Mouse (Mus musculus) midbrain, postnatal 0 days (tissue): ENCODE measurements around the gene Kctd5. TPM values are rescaled to one million over a fixed set of nuclear protein-coding genes. Genes with fewer than 3 reads are reported as not detected.

Source experiments
- ATAC-seq: fragments of 200-750 bp; cut with Nextera tagmentation; 2 replicates; pipeline ENCODE4 v1.8.0; 2017; ENCODE audit warnings: moderate number of reproducible peaks, mild to moderate bottlenecking, moderate TSS enrichment, moderate library complexity; ENCODE audit not compliant: low FRiP score
- DNase-seq: peaks from one replicate; pipeline ENCODE4 v3.0.0-alpha.2; 2015; ENCODE audit warnings: low spot score
- H3K27ac ChIP-seq: fragments of 300-500 bp; sonication (generic); 2 replicates; pipeline ENCODE4 v1.5.1; 2014; ENCODE audit warnings: low read depth, mild to moderate bottlenecking, low read length, mixed read lengths
- H3K27me3 ChIP-seq: fragments of 300-500 bp; sonication (generic); 2 replicates; pipeline ENCODE4 v1.6.1; 2014; ENCODE audit warnings: low read length, control low read depth, mixed read lengths; ENCODE audit not compliant: insufficient read depth
- H3K36me3 ChIP-seq: fragments of 300-500 bp; sonication (generic); 2 replicates; pipeline ENCODE4 v1.6.1; 2014; ENCODE audit warnings: low read length, control low read depth, mixed read lengths; ENCODE audit not compliant: insufficient read depth
- H3K4me1 ChIP-seq: fragments of 300-500 bp; sonication (generic); 2 replicates; pipeline ENCODE4 v1.6.1; 2014; ENCODE audit warnings: mild to moderate bottlenecking, control low read depth, antibody characterized with exemption, low read length, mixed read lengths; ENCODE audit not compliant: insufficient read depth
- H3K4me2 ChIP-seq: fragments of 300-500 bp; sonication (generic); 2 replicates; pipeline ENCODE4 v1.6.1; 2014; ENCODE audit warnings: low read depth, mild to moderate bottlenecking, low read length, mixed read lengths; ENCODE audit not compliant: poor library complexity, severe bottlenecking
- H3K4me3 ChIP-seq: fragments of 300-500 bp; sonication (generic); 2 replicates; pipeline ENCODE4 v1.5.1; 2014; ENCODE audit warnings: low read depth, mild to moderate bottlenecking, low read length, moderate library complexity
- H3K9ac ChIP-seq: fragments of 300-500 bp; sonication (generic); replicated peaks from 2 replicates; pipeline ENCODE4 v1.6.1; 2014; ENCODE audit warnings: mild to moderate bottlenecking, low read length, moderate library complexity, mixed read lengths; ENCODE audit not compliant: poor library complexity, severe bottlenecking
- H3K9me3 ChIP-seq: fragments of 300-500 bp; sonication (generic); 2 replicates; pipeline ENCODE4 v1.6.1; 2016; ENCODE audit warnings: low read length, control low read depth
- CTCF ChIP-seq: IDR thresholded peaks from 2 replicates; pipeline ENCODE4 v1.5.1; 2016; ENCODE audit warnings: antibody characterized with exemption, mild to moderate bottlenecking
- WGBS: fragments of 180-500 bp; shearing (Covaris S2); extraction: QIAGEN DNeasy Blood & Tissue Kit; methylation state at CpG from one replicate; pipeline ENCODE4 v1.1.7; 2014; 5-methylcytosine and 5-hydroxymethylcytosine counted together
- polyA plus RNA-seq: library from polyadenylated mRNA; unstranded; fragments of >200 nt; fragmentation: Nextera tagmentation; extraction: Ambion mirVana; gene quantifications from 2 replicates; pipeline ENCODE4 v1.2.1, GENCODE M21; 2015
- total RNA-seq: library from RNA; depleted of rRNA; stranded (reverse); fragments of >200 nt; gene quantifications from 2 replicates; pipeline ENCODE4 v1.2.3, GENCODE M21; 2014

The Kctd5 gene
- total and polyA plus RNA-seq, 2 experiments from 2014 or later, result 81.3 to 99.8 TPM

DNA sequence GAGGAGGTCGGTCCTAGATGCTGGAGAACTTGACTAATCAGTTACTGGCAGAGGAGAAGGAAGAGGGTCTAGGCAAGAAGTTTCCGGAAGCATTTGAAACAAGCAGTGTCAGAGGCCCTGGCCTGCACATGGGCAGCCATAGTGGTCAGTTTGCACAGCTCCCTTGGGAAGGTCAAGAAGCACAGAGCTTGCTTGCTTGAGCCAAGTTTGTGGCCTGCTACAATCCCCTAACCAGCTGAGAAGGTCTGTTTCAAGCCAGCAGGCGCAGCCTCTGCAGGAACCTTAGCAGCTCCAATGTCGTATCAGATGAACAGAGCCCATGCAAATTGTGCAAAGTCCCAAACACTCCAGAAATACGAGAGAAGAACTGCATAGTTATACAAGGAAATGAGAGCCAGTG, 25.2 kb downstream of the Kctd5 start:
- H3K9ac ChIP-seq, result no peak overlapping the region
- DNase-seq (no peak), ATAC-seq (no peak)
- H3K4me3 ChIP-seq, result no peak overlapping the region
- no peaks in the 10 kb centered on the region for H3K27me3 ChIP-seq
- TF ChIP-seq CTCF, result no peak
- WGBS, result 91% methylated on average over 5 of the region's 5 CpGs
- no peak overlapping the region for H3K4me2 ChIP-seq
- H3K36me3 ChIP-seq, result peaks cover 47% of the 10 kb centered on the region
- H3K27ac ChIP-seq, result no peak overlapping the region
- H3K4me1 ChIP-seq, result no peaks in the 10 kb centered on the region
- H3K9me3 ChIP-seq, result no peaks in the 10 kb centered on the region

GRCm38 (mm10) chr17:24046026-24046425, 27.3 kb downstream of the Kctd5 start:
- Histone ChIP-seq H3K4me2 (no peak overlapping the region), H3K27ac (no peak overlapping the region), H3K9ac (no peak overlapping the region), H3K27me3 (no peaks in the 10 kb centered on the region), H3K4me1 (no peaks in the 10 kb centered on the region), H3K36me3 (peaks cover 33% of the 10 kb centered on the region), H3K4me3 (no peak overlapping the region), H3K9me3 (no peaks in the 10 kb centered on the region)
- TF ChIP-seq CTCF, result no peak
- DNase-seq (no peak), ATAC-seq (no peak)
- 58% methylated on average over 5 of the region's 5 CpGs for WGBS

GRCm38 (mm10) chr17:24045608-24046007, 27.7 kb downstream of the Kctd5 start:
- Histone ChIP-seq H3K27me3 (no peaks in the 10 kb centered on the region), H3K9me3 (no peaks in the 10 kb centered on the region), H3K4me3 (no peak overlapping the region), H3K36me3 (peaks cover 30% of the 10 kb centered on the region), H3K4me2 (no peak overlapping the region), H3K27ac (no peak overlapping the region), H3K4me1 (no peaks in the 10 kb centered on the region), H3K9ac (no peak overlapping the region)
- WGBS, result 80% methylated on average over 10 of the region's 10 CpGs
- no peak for DNase-seq
- TF ChIP-seq CTCF, result no peak
- no peak for ATAC-seq

- TF ChIP-seq CTCF, result peak; percentile 10; the same call in 1 of the 2 replicates
- H3K4me1 ChIP-seq, result no peaks in the 10 kb centered on the region
- no peaks in the 10 kb centered on the region for H3K9me3 ChIP-seq
- DNase-seq (no peak), ATAC-seq (no peak)
- H3K27me3 ChIP-seq, result no peaks in the 10 kb centered on the region
- H3K36me3 ChIP-seq, result peaks cover 28% of the 10 kb centered on the region
- no peak overlapping the region for H3K27ac ChIP-seq
- no peak overlapping the region for H3K4me2 ChIP-seq
- H3K4me3 ChIP-seq, result no peak overlapping the region
- WGBS, result 73% methylated on average over 5 of the region's 5 CpGs
- H3K9ac ChIP-seq, result no peak overlapping the region
Observed at GRCm38 (mm10) chr17:24044482-24044881, 28.8 kb downstream of the Kctd5 start.

DNA sequence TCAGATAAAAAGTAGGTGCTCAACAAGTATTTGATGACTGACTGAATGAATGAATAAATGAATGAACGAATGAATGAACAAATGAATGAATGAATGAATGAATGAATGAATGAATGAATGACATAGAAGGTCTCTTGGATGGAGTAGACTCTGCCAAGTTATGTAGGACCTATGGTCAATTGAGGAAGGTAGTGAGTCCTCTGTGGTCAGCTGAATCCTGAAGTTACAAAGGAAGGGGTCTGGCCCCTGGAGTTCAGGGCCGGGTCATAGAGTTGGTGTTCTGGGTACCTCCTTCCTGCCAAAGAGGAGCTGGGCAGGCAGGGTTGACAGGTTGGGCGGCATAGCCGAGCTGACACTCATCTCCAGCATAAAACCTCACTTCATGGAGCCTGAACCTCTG, 35.4 kb downstream of the Kctd5 start, which contains the start of gene Prss27:
Gene Prss27, plus strand, starts transcription at position 301 of the 400 bp plus-strand sequence.
- no peak for TF ChIP-seq CTCF
- H3K4me1 ChIP-seq, result no peaks in the 10 kb centered on the region
- no peak within 1 kb of the TSS for H3K4me3 ChIP-seq
- H3K27ac ChIP-seq, result no peak within 1 kb of the TSS
- no peaks in the 10 kb centered on the region for H3K27me3 ChIP-seq
- no peak within 1 kb of the TSS for H3K9ac ChIP-seq
- ATAC-seq, result no peak
- H3K4me2 ChIP-seq, result no peak within 1 kb of the TSS
- no peaks in the 10 kb centered on the region for H3K9me3 ChIP-seq
- WGBS, result 70% methylated on average over 4 of the region's 4 CpGs
- H3K36me3 ChIP-seq, result no peaks in the 10 kb centered on the region
- DNase-seq, result no peak

GRCm38 (mm10) chr17:24037360-24037759, 35.9 kb downstream of the Kctd5 start:
- no peak overlapping the region for H3K4me2 ChIP-seq
- no peaks in the 10 kb centered on the region for H3K9me3 ChIP-seq
- WGBS, result 77% methylated on average over 13 of the region's 13 CpGs
- no peak overlapping the region for H3K9ac ChIP-seq
- H3K36me3 ChIP-seq, result no peaks in the 10 kb centered on the region
- DNase-seq, result no peak
- no peaks in the 10 kb centered on the region for H3K27me3 ChIP-seq
- H3K4me1 ChIP-seq, result no peaks in the 10 kb centered on the region
- TF ChIP-seq CTCF, result no peak
- no peak for ATAC-seq
- H3K4me3 ChIP-seq, result no peak overlapping the region
- H3K27ac ChIP-seq, result no peak overlapping the region
